Mouse (Mus musculus): ENCODE results near the gene Simc1.

The Simc1 gene

DNA sequence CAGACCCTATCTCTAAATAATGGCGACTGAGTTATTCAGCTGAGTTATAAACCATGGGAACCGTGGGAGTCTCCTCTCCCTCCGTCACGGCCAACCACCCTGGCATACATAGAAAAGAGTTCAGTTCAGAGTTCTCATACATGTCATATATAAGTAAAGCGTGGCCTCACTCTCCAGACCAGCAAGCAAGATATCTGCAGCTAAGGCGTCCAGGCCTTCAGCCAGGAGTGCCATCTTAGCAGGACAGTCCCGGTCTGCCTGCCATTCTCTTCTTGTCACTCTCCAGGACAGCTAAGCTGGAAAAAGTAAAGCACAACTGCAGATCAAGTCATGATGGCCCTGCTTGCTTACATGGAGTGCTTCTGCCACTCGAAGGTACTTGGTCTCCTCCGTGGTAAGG, 52.6 kb downstream of the Simc1 start:
- DNase-seq, result no peak

- DNase-seq, result no peak
These were observed 53.2 kb downstream of the Simc1 start for GRCm38 (mm10) chr13:54556796-54557195.

DNA sequence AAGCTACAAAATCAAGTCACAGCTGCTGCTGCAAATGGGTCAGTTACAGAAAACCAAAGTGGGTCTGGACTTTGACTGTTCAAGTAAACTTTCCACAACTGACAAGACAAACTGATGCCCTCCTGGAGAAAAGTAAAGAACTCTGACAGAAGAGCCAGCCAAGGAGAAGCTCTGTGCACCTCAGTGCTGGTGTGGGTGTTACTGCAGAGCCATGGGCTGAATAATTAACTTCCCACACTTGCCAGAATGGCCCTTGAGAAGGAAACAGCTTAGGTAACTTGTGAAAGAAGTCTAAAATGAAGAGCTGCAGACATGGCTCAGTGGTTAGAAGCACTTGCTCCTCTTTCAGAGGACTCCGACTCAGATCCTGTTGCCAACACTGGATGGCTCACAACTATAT, 54.1 kb downstream of the Simc1 start:
- DNase-seq, result no peak

GRCm38 (mm10) chr13:54559656-54560055, 56.1 kb downstream of the Simc1 start:
- DNase-seq, result no peak

- DNase-seq, result no peak
These were observed 57.0 kb downstream of the Simc1 start for GRCm38 (mm10) chr13:54560608-54561007.

- DNase-seq, result no peak
These were observed 59.0 kb downstream of the Simc1 start for GRCm38 (mm10) chr13:54562562-54562961.

- DNase-seq, result peak; percentile 48
These were observed 60.9 kb downstream of the Simc1 start for GRCm38 (mm10) chr13:54564232-54565200.

DNA sequence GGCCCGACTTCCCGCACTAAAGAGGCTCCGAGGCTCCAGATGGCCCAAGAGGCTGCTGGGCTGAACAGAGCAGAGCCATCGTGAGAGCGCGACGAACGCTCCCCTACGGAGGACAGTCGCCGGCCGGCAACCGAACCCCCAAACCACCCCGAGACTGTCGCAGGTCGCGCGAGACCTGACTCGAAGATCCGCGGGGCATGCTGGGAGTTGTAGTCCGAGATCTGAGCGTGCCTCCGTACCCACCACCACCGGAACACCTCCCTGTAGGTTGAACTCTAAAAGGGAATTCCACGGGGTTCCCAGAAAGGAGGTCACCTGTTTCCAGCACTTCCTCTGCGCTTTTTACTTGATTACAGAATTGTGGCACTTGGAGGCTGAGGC, 61.6 kb downstream of the Simc1 start, which contains the start of gene 4833439L19Rik:
TSS of gene 4833439L19Rik (minus strand) at position 235 of the 381 bp plus-strand sequence.
- DNase-seq, result peak; percentile 99

GRCm38 (mm10) chr13:54565594-54566345, 62.2 kb downstream of the Simc1 start:
- peak; percentile 65 for DNase-seq

DNA sequence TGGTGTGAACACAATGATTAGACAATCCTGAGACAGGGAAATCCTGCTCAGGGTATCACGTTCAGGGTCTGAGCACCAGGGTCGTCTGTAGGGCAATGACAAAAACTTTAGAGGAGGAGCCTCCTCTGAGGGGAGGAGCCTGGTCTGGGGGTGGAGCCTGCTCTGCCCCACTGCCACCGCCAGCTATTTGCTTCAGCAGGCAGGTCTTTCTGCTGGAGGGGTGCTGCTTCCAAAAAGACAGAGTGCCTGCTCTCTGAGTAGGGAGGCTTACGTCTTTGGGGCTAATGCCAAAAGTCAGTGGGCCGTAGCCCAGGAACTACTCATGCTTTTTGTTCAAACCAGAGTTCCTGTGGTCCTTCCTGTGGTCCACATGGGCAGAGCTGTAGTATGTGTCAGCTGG, 64.8 kb downstream of the Simc1 start:
- DNase-seq, result no peak

- no peak for DNase-seq
These were observed 65.7 kb downstream of the Simc1 start for GRCm38 (mm10) chr13:54569282-54569681.

DNA sequence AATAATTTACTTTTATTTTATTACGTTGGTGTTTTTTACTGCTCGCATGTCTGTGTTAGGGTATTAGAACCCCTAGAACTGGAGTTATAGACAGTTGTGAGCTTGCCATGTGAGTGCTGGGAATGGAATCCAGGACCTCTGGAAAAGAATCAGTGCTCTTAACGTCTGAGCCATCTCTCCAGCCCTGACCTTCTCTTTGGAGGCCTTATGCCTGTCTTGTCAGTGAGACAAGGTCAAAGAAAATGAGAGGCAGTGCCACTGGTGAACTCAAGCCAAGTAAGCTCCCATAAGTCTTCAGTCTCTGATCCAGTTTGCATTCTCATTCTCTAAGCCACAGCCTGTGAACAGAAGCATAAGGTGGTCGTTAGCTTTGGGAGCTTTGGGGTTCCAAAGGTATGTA, 67.2 kb downstream of the Simc1 start:
- DNase-seq, result no peak

- DNase-seq, result no peak
These were observed 68.1 kb downstream of the Simc1 start for GRCm38 (mm10) chr13:54571637-54572036.

DNA sequence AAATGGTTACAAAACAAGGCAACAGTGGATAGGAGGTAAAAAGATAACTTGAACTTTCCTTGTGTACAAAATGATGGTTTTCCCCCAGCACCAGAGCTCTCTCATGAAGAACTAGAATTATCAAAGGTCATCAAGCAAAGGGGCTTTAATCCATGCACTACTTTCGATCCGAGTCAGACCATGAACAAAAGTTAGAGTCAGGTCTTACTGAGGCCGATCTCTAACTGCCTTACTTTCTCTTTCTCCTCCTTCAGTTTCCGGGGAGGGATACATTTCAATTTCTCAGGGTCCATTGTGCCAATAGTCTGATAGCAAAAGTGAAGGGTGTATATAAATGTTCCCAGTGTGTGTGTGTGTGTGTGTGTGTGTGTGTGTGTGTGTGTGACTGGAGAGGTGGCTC, 69.0 kb downstream of the Simc1 start:
- DNase-seq, result no peak

DNA sequence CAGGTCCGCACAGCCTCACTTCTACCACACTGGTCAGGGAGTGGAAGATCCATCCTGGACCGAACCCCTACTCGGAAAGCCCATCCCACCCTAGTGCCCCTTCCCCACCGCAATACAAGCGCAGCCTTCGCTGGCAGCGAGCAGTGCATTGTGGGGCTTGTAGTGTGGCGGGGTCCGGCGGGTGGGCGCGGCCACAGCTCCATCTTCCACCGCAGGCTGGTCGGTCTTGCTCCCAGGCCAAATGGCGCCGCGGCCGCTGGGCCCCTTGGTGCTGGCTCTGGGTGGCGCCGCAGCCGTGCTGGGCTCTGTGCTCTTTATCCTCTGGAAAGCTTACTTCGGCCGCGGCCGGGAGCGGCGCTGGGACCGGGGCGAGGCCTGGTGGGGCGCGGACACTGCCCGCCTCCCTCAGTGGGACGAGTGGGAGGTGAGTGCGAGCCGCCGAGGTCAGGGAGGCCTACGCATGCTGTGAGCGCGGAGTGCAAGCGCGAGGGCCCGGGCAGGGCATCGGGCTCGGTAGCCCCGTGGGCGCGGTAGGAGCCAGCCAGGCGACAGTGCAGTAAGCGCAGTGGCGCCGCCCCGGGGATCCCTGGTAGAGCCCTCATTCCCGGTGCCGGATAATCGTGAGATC, 71.4 kb downstream of the Simc1 start, which contains the start of gene Arl10:
TSS of gene Arl10 (plus strand) at position 162 of the 628 bp plus-strand sequence.
- DNase-seq, result peak; percentile 91

DNA sequence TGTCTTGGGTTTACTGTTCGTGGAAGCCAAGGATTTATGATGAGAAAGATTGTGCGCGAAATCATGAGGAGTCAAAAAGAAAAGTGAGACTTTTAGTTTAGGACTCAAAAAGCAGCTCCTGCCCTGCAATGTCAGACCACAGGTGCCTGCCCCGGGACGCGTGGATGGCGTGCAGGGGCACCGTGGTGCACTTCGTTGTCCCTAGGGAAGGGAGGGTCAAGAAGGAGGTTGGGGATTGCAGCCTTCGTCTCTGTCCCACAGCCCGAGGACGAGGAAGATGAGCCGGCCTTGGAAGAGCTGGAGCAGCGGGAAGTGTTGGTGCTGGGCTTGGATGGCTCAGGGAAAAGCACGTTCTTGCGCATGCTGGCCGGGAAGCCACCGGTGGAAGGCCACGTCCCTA, 71.9 kb downstream of the Simc1 start:
- DNase-seq, result no peak

DNA sequence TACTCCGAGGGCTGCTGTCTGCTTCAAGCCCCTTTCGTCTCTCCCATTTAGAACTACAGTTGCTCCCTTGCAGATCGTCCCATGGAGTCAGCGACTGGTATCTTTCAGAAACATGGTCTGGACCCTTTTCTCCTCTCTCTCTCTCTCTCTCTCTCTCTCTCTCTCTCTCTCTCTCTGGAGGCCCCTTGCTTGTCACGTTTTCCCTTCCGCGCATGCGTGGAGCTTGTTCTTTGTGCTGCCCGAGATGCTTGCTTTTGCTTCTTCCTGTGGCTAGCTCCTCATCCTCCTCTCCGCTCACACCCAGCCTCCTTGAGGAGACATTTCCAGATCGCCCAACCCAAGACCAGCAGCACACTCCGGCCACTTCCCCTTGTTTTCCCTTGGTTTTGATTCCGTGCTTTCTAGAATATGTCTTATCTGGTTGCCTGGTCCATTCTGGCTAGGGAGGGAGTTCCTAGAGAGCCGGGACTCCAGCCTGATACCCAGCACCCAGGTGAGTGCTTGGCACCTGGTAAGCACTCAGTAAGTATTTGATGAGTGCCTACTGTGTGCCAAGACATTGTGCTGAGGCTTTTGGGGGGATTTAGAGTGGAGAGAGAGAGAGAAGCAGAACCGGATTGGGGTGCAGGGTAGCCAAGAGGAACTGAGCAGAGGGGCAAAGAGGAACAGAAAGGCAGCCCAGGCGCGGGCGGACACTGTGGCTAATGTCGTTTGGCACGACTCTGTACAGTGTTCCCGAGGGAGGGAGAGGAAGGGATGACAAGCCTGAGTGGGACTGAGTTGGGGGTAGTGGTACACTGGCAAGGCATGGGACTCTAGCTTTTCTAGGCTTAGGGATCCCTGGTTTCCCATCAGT, 74.3 kb downstream of the Simc1 start:
- DNase-seq, result no peak

GRCm38 (mm10) chr13:54581385-54581784, 77.8 kb downstream of the Simc1 start:
- DNase-seq, result no peak

DNA sequence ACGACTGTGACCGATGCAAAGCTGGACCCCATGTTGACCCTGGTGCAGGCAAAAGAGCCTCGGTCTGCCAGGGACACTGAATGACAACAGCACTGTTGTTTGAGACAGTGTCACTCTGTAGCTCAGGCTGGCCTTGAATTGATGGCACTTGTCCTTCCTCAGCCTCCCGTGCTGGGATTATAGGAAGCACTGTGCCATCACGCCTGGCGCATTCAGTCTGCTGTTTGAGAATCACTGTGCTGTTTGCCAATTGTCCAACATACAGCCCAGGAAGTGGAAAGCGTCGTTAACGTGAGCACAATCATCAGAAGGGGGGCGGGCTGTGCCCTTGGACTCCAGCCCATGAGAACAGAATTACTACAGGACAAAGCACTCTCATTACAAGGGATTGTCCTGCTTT, 78.5 kb downstream of the Simc1 start:
- no peak for DNase-seq

GRCm38 (mm10) chr13:54582860-54583259, 79.3 kb downstream of the Simc1 start:
- DNase-seq, result no peak

- DNase-seq, result no peak
These were observed 82.3 kb downstream of the Simc1 start for GRCm38 (mm10) chr13:54585831-54586230.

DNA sequence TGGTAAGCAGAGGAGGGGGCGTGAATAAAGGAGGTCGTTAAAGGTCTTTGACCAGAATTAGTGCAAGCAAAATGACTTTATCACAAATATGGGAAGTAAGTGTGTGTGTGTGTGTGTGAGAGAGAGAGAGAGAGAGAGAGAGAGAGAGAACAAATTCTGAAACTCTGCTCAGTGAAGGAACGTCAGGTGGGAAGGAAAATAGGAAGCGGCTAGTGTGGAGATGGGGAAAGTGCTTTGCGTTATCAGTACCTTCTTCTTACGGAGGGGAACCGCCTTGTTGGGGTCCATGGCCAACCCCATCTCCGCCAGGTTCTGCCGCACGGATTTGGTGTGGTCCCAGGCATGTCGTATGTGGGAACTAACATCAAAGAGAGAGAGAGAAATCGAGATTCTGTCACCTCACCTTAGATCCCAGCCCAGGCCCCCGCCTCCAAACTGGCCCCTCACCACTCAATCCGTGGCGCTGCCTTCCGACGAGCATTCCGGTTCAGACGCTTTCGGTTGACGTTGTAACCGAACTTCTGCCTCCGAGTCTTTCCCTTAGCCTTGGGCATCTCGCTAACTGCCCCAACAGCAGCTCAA, 85.9 kb downstream of the Simc1 start:
- no peak for DNase-seq

All from embryo, embryonic 11 days (tissue).